Mouse (Mus musculus) limb, embryonic 14.5 days (tissue): ENCODE measurements around the gene Irs1. TPM values are rescaled to one million over a fixed set of nuclear protein-coding genes. Genes with fewer than 3 reads are reported as not detected.

Source experiments
- ATAC-seq: fragments of 200-750 bp; cut with Nextera tagmentation; 2 replicates; pipeline ENCODE4 v1.8.0; 2017; ENCODE audit warnings: low read depth, moderate number of reproducible peaks, moderate TSS enrichment; ENCODE audit not compliant: low FRiP score
- DNase-seq: peaks from one replicate; pipeline ENCODE4 v3.0.0-alpha.2; 2015; ENCODE audit warnings: low spot score
- H3K27ac ChIP-seq: fragments of 300-500 bp; sonication (generic); replicated peaks from 2 replicates; pipeline ENCODE4 v1.5.1; 2014; ENCODE audit warnings: low read depth, mild to moderate bottlenecking, low read length, moderate library complexity, mixed read lengths
- H3K27me3 ChIP-seq: fragments of 300-500 bp; sonication (generic); 2 replicates; pipeline ENCODE4 v1.6.1; 2014; ENCODE audit warnings: low read length, mixed read lengths; ENCODE audit not compliant: control insufficient read depth, insufficient read depth
- H3K36me3 ChIP-seq: fragments of 300-500 bp; sonication (generic); 2 replicates; pipeline ENCODE4 v1.6.1; 2014; ENCODE audit warnings: mild to moderate bottlenecking, low read length, moderate library complexity, mixed read lengths; ENCODE audit not compliant: control insufficient read depth, insufficient read depth
- H3K4me1 ChIP-seq: fragments of 300-500 bp; sonication (generic); 2 replicates; pipeline ENCODE4 v1.6.1; 2014; ENCODE audit warnings: antibody characterized with exemption, low read length, mixed read lengths; ENCODE audit not compliant: control insufficient read depth, insufficient read depth
- H3K4me2 ChIP-seq: fragments of 300-500 bp; sonication (generic); replicated peaks from 2 replicates; pipeline ENCODE4 v1.6.1; 2014; ENCODE audit warnings: low read depth, mild to moderate bottlenecking, low read length, moderate library complexity; ENCODE audit not compliant: severe bottlenecking
- H3K4me3 ChIP-seq: fragments of 300-500 bp; sonication (generic); replicated peaks from 2 replicates; pipeline ENCODE4 v1.5.1; 2014; ENCODE audit warnings: low read length
- H3K9ac ChIP-seq: fragments of 300-500 bp; sonication (generic); 2 replicates; pipeline ENCODE4 v1.6.1; 2014; ENCODE audit warnings: mild to moderate bottlenecking, low read depth, low read length, moderate library complexity; ENCODE audit not compliant: severe bottlenecking
- H3K9me3 ChIP-seq: fragments of 300-500 bp; sonication (generic); 2 replicates; pipeline ENCODE4 v1.6.1; 2016; ENCODE audit warnings: low read length; ENCODE audit not compliant: control insufficient read depth
- POLR2A ChIP-seq: fragments of 200-500 bp; IDR thresholded peaks from 2 replicates; pipeline ENCODE4 v1.8.0; 2012; ENCODE audit warnings: inconsistent platforms, mild to moderate bottlenecking, moderate library complexity, borderline replicate concordance; ENCODE audit not compliant: insufficient read depth, insufficient read length; ENCODE audit errors: extremely low read depth
- WGBS: fragments of 180-500 bp; shearing (Covaris S2); extraction: QIAGEN DNeasy Blood & Tissue Kit; methylation state at CpG from one replicate; pipeline ENCODE4 v1.1.7; 2014; 5-methylcytosine and 5-hydroxymethylcytosine counted together
- polyA plus RNA-seq, 2 experiments: library from polyadenylated mRNA; depleted of rRNA in 1 of 2; stranded (reverse) in 1 of 2; unstranded in 1 of 2; fragments of >200 nt; fragmentation: Nextera tagmentation in 1 of 2; extraction: Ambion mirVana in 1 of 2; gene quantifications; 2 replicates each; pipeline versions ENCODE4 v1.2.1 to v1.2.3; 2012 to 2014

The Irs1 gene
- polyA plus RNA-seq, 2 experiments, result 11.8 to 19.7 TPM

DNA sequence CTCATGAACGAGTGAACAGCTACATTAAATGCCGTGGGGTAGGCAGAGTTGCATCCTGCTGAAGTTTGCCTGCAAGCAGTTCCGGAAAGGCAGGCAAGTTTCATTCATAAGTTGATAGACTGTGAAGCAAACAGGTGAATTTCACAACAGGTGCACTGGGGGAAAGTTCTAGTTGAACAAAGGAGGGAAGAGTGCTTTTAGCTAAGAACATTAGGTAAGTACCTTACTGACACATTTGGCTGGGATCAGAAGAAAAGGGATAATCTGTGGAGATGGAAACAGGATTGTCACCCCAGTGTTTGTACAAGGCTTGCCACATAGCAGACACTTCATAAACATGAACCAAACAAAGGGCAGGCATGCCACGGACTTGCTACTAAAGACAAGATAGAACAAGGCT lies 53.0 kb downstream of the Irs1 start:
- ATAC-seq (no peak), DNase-seq (no peak)
- no peak overlapping the region for H3K4me3 ChIP-seq
- H3K27ac ChIP-seq, result no peak overlapping the region
- no peak overlapping the region for H3K4me2 ChIP-seq
- no peak for TF ChIP-seq POLR2A
- no peaks in the 10 kb centered on the region for H3K9me3 ChIP-seq
- WGBS, result 65% methylated on average over 4 of the region's 4 CpGs
- no peaks in the 10 kb centered on the region for H3K4me1 ChIP-seq
- no peak overlapping the region for H3K9ac ChIP-seq
- peaks cover 24% of the 10 kb centered on the region for H3K36me3 ChIP-seq
- H3K27me3 ChIP-seq, result no peaks in the 10 kb centered on the region

GRCm38 (mm10) chr1:82235455-82236104 lies 55.6 kb downstream of the Irs1 start:
- WGBS, result 83% methylated on average over 3 of the region's 3 CpGs
- no peak for ATAC-seq
- Histone ChIP-seq H3K9ac (no peak overlapping the region), H3K4me1 (no peaks in the 10 kb centered on the region), H3K9me3 (no peaks in the 10 kb centered on the region), H3K27me3 (no peaks in the 10 kb centered on the region), H3K36me3 (peaks cover 24% of the 10 kb centered on the region), H3K4me3 (no peak overlapping the region), H3K4me2 (no peak overlapping the region), H3K27ac (no peak overlapping the region)
- no peak for TF ChIP-seq POLR2A
- DNase-seq, result no peak

- Histone ChIP-seq H3K4me2 (no peak overlapping the region), H3K9ac (no peak overlapping the region), H3K36me3 (peaks cover 24% of the 10 kb centered on the region), H3K4me3 (no peak overlapping the region), H3K4me1 (no peaks in the 10 kb centered on the region), H3K27me3 (no peaks in the 10 kb centered on the region), H3K9me3 (no peaks in the 10 kb centered on the region), H3K27ac (no peak overlapping the region)
- ATAC-seq, result no peak
- WGBS, result 90% methylated on average over 3 of the region's 3 CpGs
- no peak for TF ChIP-seq POLR2A
- DNase-seq, result no peak
Observed at GRCm38 (mm10) chr1:82234616-82235015, 56.6 kb downstream of the Irs1 start.

DNA sequence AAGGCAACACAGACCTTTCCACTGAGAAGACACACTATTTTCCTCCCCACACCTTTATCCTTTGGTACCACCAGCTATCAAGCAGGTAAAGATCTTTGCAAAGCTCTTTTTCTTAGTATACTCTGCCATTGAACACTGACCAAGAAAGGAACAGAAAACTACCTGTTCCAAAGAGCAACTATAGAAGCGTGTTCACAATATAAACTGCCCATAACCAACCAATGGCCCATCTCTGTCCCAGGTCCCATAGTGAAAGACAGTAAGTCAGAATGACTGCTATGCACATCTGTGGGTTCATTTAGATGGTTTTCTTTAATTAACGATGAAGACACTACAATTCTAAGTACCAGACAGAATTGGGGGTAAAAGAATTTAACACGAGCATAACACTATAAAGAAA lies 58.4 kb downstream of the Irs1 start, which contains the start of gene Gm9747:
TSS of gene Gm9747 (plus strand) at position 301 of the 400 bp plus-strand sequence.
- H3K36me3 ChIP-seq, result peaks cover 24% of the 10 kb centered on the region
- DNase-seq, result no peak
- H3K4me2 ChIP-seq, result no peak within 1 kb of the TSS
- 93% methylated on average over 3 of the region's 3 CpGs for WGBS
- H3K27me3 ChIP-seq, result no peaks in the 10 kb centered on the region
- H3K9ac ChIP-seq, result no peak within 1 kb of the TSS
- no peak within 1 kb of the TSS for H3K27ac ChIP-seq
- H3K4me1 ChIP-seq, result no peaks in the 10 kb centered on the region
- no peak for ATAC-seq
- no peak within 1 kb of the TSS for H3K4me3 ChIP-seq
- TF ChIP-seq POLR2A, result no peak
- no peaks in the 10 kb centered on the region for H3K9me3 ChIP-seq

- no peaks in the 10 kb centered on the region for H3K4me1 ChIP-seq
- no peaks in the 10 kb centered on the region for H3K27me3 ChIP-seq
- TF ChIP-seq POLR2A, result no peak
- H3K4me2 ChIP-seq, result no peak overlapping the region
- no peak overlapping the region for H3K9ac ChIP-seq
- H3K4me3 ChIP-seq, result no peak overlapping the region
- H3K27ac ChIP-seq, result no peak overlapping the region
- ATAC-seq, result no peak
- H3K36me3 ChIP-seq, result 0 out of 2 replicates have a peak, but pooled peaks cover under 1% of the 10 kb centered on the region
- no peaks in the 10 kb centered on the region for H3K9me3 ChIP-seq
- no peak for DNase-seq
Observed at GRCm38 (mm10) chr1:82228841-82229240, 62.4 kb downstream of the Irs1 start.
